Mouse (Mus musculus): Measurements from ENCODE around the gene Podnl1.

GRCm38 (mm10) chr8:84167696-84168095 lies 41.9 kb downstream of the Podnl1 start:
- no peak for TF ChIP-seq CTCF (conservative IDR thresholded peaks at IDR 0.05; ENCODE audit: insufficient read depth, insufficient read length, low read depth, low read length)
- no peak for TF ChIP-seq POLR2A (IDR thresholded peaks at IDR 0.05; ENCODE audit: low read depth, low read length)
